Mouse (Mus musculus) heart, embryonic 14.5 days (tissue): Measurements from ENCODE around the gene Nup50. TPM values are rescaled to one million over a fixed set of nuclear protein-coding genes. Genes with fewer than 3 reads are reported as not detected.

Experiments
- ATAC-seq: fragments of 200-750 bp; cut with Nextera tagmentation; 2 replicates; pipeline ENCODE4 v1.8.0; 2017; ENCODE audit warnings: low read depth, moderate TSS enrichment; ENCODE audit not compliant: insufficient number of reproducible peaks, insufficient read depth, low FRiP score
- H3K27ac ChIP-seq, 2 experiments: fragments of 200-500 bp in 1 of 2; fragments of 300-500 bp in 1 of 2; sonication (generic) in 1 of 2; replicated peaks in 1 of 2; 2 replicates each; pipeline ENCODE4 v1.5.1; 2012 to 2014; ENCODE audit warnings: low read depth in 2 of 2, low read length in 2 of 2, control low read depth in 1 of 2, mild to moderate bottlenecking in 1 of 2, mixed read lengths in 1 of 2; ENCODE audit not compliant: control insufficient read depth in 1 of 2, insufficient read depth in 1 of 2
- H3K27me3 ChIP-seq: fragments of 300-500 bp; sonication (generic); 2 replicates; pipeline ENCODE4 v1.6.1; 2014; ENCODE audit warnings: mild to moderate bottlenecking, low read length, control low read depth; ENCODE audit not compliant: control insufficient read depth, insufficient read depth
- H3K36me3 ChIP-seq: fragments of 300-500 bp; sonication (generic); 2 replicates; pipeline ENCODE4 v1.6.1; 2014; ENCODE audit warnings: mild to moderate bottlenecking, control low read depth, low read length, mixed read lengths; ENCODE audit not compliant: control insufficient read depth, insufficient read depth
- H3K4me1 ChIP-seq, 2 experiments: fragments of 200-500 bp in 1 of 2; fragments of 300-500 bp in 1 of 2; sonication (generic) in 1 of 2; 2 replicates each; pipeline ENCODE4 v1.6.1; 2012 to 2014; ENCODE audit warnings: low read length in 2 of 2, control low read depth in 1 of 2, mixed read lengths in 1 of 2; ENCODE audit not compliant: control insufficient read depth in 2 of 2, insufficient read depth in 2 of 2
- H3K4me2 ChIP-seq: fragments of 300-500 bp; sonication (generic); 2 replicates; pipeline ENCODE4 v1.6.1; 2014; ENCODE audit warnings: mild to moderate bottlenecking, low read length
- H3K4me3 ChIP-seq, 2 experiments: fragments of 200-500 bp in 1 of 2; fragments of 300-500 bp in 1 of 2; sonication (generic) in 1 of 2; 2 replicates each; pipeline ENCODE4 v1.5.1; 2012 to 2014; ENCODE audit warnings: low read length in 2 of 2, mild to moderate bottlenecking in 2 of 2, control low read depth in 1 of 2, low read depth in 1 of 2, moderate library complexity in 1 of 2; ENCODE audit not compliant: control insufficient read depth in 1 of 2, insufficient read depth in 1 of 2
- H3K9ac ChIP-seq: fragments of 300-500 bp; sonication (generic); 2 replicates; pipeline ENCODE4 v1.6.1; 2014; ENCODE audit warnings: mild to moderate bottlenecking, low read length
- H3K9me3 ChIP-seq: fragments of 300-500 bp; sonication (generic); 2 replicates; pipeline ENCODE4 v1.6.1; 2016; ENCODE audit warnings: low read length, control low read depth; ENCODE audit not compliant: control insufficient read depth
- WGBS: fragments of 180-500 bp; shearing (Covaris S2); extraction: QIAGEN DNeasy Blood & Tissue Kit; methylation state at CpG from one replicate; pipeline ENCODE4 v1.1.7; 2014; 5-methylcytosine and 5-hydroxymethylcytosine counted together
- polyA plus RNA-seq: library from polyadenylated mRNA; unstranded; fragments of >200 nt; fragmentation: Nextera tagmentation; extraction: Ambion mirVana; gene quantifications from 2 replicates; pipeline ENCODE4 v1.2.1, GENCODE M21; 2014

The Nup50 gene
- polyA plus RNA-seq, 1 experiment from 2014 or later: 20.4 TPM

- WGBS: 51% methylated on average over 7 of the region's 7 CpGs
- no peak overlapping the region for H3K4me3 ChIP-seq
Measured at GRCm38 (mm10) chr15:84965575-84966360, 42.6 kb downstream of the Nup50 start.

GRCm38 (mm10) chr15:84968534-84968933 is 45.3 kb downstream of the Nup50 start:
- no peak for ATAC-seq
- WGBS: 83% methylated on average over 4 of the region's 4 CpGs
- Histone ChIP-seq H3K27ac (no peak overlapping the region), H3K4me1 (no peaks in the 10 kb centered on the region), H3K9me3 (no peaks in the 10 kb centered on the region), H3K4me2 (no peak overlapping the region), H3K36me3 (no peaks in the 10 kb centered on the region), H3K9ac (no peak overlapping the region), H3K4me3 (no peak overlapping the region), H3K27me3 (no peaks in the 10 kb centered on the region)

More at GRCm38 (mm10) chr15:84965575-84966360, 42.6 kb downstream of the Nup50 start:
- H3K4me1 ChIP-seq: no peaks in the 10 kb centered on the region
- H3K27ac ChIP-seq: no peak overlapping the region
- H3K9me3 ChIP-seq: no peaks in the 10 kb centered on the region
- no peaks in the 10 kb centered on the region for H3K36me3 ChIP-seq
- no peak overlapping the region for H3K4me2 ChIP-seq
- ATAC-seq: no peak
- no peaks in the 10 kb centered on the region for H3K27me3 ChIP-seq
- H3K9ac ChIP-seq: no peak overlapping the region

- H3K36me3 ChIP-seq: no peaks in the 10 kb centered on the region
- WGBS: 79% methylated on average over 8 of the region's 8 CpGs
- H3K4me3 ChIP-seq: no peak overlapping the region
- no peaks in the 10 kb centered on the region for H3K9me3 ChIP-seq
- peaks cover 0 to 6% of the 10 kb centered on the region in 2 experiments; a peak in 2 of 4 replicates for H3K4me1 ChIP-seq
- ATAC-seq: no peak
- no peak overlapping the region for H3K4me2 ChIP-seq
- no peaks in the 10 kb centered on the region for H3K27me3 ChIP-seq
- no peak overlapping the region for H3K9ac ChIP-seq
- no peak overlapping the region for H3K27ac ChIP-seq
Measured at GRCm38 (mm10) chr15:84972860-84973543, 49.8 kb downstream of the Nup50 start.

GRCm38 (mm10) chr15:84973544-84973871 is 50.3 kb downstream of the Nup50 start:
- Histone ChIP-seq H3K36me3 (no peaks in the 10 kb centered on the region), H3K4me2 (no peak overlapping the region), H3K9me3 (no peaks in the 10 kb centered on the region), H3K9ac (no peak overlapping the region), H3K27ac (no peak overlapping the region), H3K27me3 (no peaks in the 10 kb centered on the region), H3K4me1 (peaks cover 0 to 6% of the 10 kb centered on the region in 2 experiments; a peak in 2 of 4 replicates), H3K4me3 (no peak overlapping the region)
- 66% methylated on average over 3 of the region's 3 CpGs for WGBS
- no peak for ATAC-seq

- 21% methylated on average over 4 of the region's 4 CpGs for WGBS
- no peak; the same call in 1 of the 2 replicates for ATAC-seq
- Histone ChIP-seq H3K9ac (no peak overlapping the region), H3K36me3 (no peaks in the 10 kb centered on the region), H3K4me2 (no peak overlapping the region), H3K27ac (no peak overlapping the region), H3K27me3 (no peaks in the 10 kb centered on the region), H3K9me3 (no peaks in the 10 kb centered on the region), H3K4me1 (peaks cover 0 to 6% of the 10 kb centered on the region in 2 experiments; a peak in 2 of 4 replicates), H3K4me3 (no peak overlapping the region)
Measured at GRCm38 (mm10) chr15:84975729-84976128, 52.5 kb downstream of the Nup50 start.

- Histone ChIP-seq H3K9ac (no peak overlapping the region), H3K4me2 (no peak overlapping the region), H3K9me3 (no peaks in the 10 kb centered on the region), H3K36me3 (no peaks in the 10 kb centered on the region), H3K4me3 (no peak overlapping the region), H3K4me1 (no peaks in the 10 kb centered on the region; a peak in 1 of 4 replicates), H3K27ac (no peak overlapping the region), H3K27me3 (no peaks in the 10 kb centered on the region)
- ATAC-seq: no peak
- 60% methylated on average over 9 of the region's 9 CpGs for WGBS
Measured at GRCm38 (mm10) chr15:84981609-84982313, 58.5 kb downstream of the Nup50 start.

- Histone ChIP-seq H3K36me3 (no peaks in the 10 kb centered on the region), H3K27me3 (no peaks in the 10 kb centered on the region), H3K27ac (no peak overlapping the region), H3K9ac (no peak overlapping the region), H3K4me2 (no peak overlapping the region), H3K9me3 (no peaks in the 10 kb centered on the region), H3K4me3 (no peak overlapping the region), H3K4me1 (no peaks in the 10 kb centered on the region; a peak in 2 of 4 replicates)
- 79% methylated on average over 3 of the region's 3 CpGs for WGBS
- ATAC-seq: no peak
Measured at GRCm38 (mm10) chr15:84982888-84983287, 59.7 kb downstream of the Nup50 start.
